Mouse (Mus musculus) adrenal gland, adult 8-10 months (tissue): ENCODE results near the gene Odf3l2. TPM values are rescaled to one million over a fixed set of nuclear protein-coding genes. Genes with fewer than 3 reads are reported as not detected.
A peak's percentile ranks its signal among the peaks of the same experiment; 100 is the strongest.

Experiments
- DNase-seq: peaks from one replicate; pipeline ENCODE4 v3.0.0; 2022
- total RNA-seq, 4 experiments: library from RNA; stranded (reverse); gene quantifications; 2 replicates each; pipeline ENCODE4 v1.2.4; 2022

Odf3l2 gene
- not detected for total RNA-seq

GRCm38 (mm10) chr10:79645711-79646110 lies at the start of gene Odf3l2:
Gene Odf3l2, minus strand, starts transcription at chr10:79645738.
- no peak for DNase-seq

- DNase-seq, result no peak
Observed at GRCm38 (mm10) chr10:79694379-79694655, 48.8 kb upstream of the Odf3l2 start.

GRCm38 (mm10) chr10:79693580-79694378 lies 48.2 kb upstream of the Odf3l2 start:
- no peak for DNase-seq

GRCm38 (mm10) chr10:79691986-79692548 lies 46.5 kb upstream of the Odf3l2 start:
- no peak for DNase-seq

GRCm38 (mm10) chr10:79689178-79689577 lies 43.6 kb upstream of the Odf3l2 start:
- no peak for DNase-seq

- DNase-seq, result no peak
Observed at GRCm38 (mm10) chr10:79688720-79689119, 43.2 kb upstream of the Odf3l2 start, which contains the start of gene Gzmm. Gene Gzmm, plus strand, starts transcription at chr10:79689020.

- DNase-seq, result no peak
Observed at GRCm38 (mm10) chr10:79687513-79687912, 42.0 kb upstream of the Odf3l2 start.

GRCm38 (mm10) chr10:79686691-79687090 lies 41.2 kb upstream of the Odf3l2 start:
- DNase-seq, result no peak

GRCm38 (mm10) chr10:79686219-79686618 lies 40.7 kb upstream of the Odf3l2 start:
- DNase-seq, result no peak

- DNase-seq, result no peak
Observed at GRCm38 (mm10) chr10:79684770-79685600, 39.4 kb upstream of the Odf3l2 start.

GRCm38 (mm10) chr10:79683726-79684640 lies 38.4 kb upstream of the Odf3l2 start:
- DNase-seq, result no peak

GRCm38 (mm10) chr10:79682916-79683582 lies 37.5 kb upstream of the Odf3l2 start:
- no peak for DNase-seq

GRCm38 (mm10) chr10:79682551-79682915 lies 37.0 kb upstream of the Odf3l2 start:
- DNase-seq, result peak; percentile 63

GRCm38 (mm10) chr10:79681591-79682245 lies 36.2 kb upstream of the Odf3l2 start, which contains the start of gene Cdc34:
Gene Cdc34, plus strand, starts transcription at chr10:79682195.
- peak; percentile 100 for DNase-seq

GRCm38 (mm10) chr10:79680606-79681495 lies 35.3 kb upstream of the Odf3l2 start:
- DNase-seq, result peak; percentile 64

GRCm38 (mm10) chr10:79675346-79676035 lies 30.0 kb upstream of the Odf3l2 start:
- DNase-seq, result no peak

GRCm38 (mm10) chr10:79673054-79673453 lies 27.5 kb upstream of the Odf3l2 start:
- DNase-seq, result no peak

- DNase-seq, result no peak
Observed at GRCm38 (mm10) chr10:79672088-79672455, 26.5 kb upstream of the Odf3l2 start.

GRCm38 (mm10) chr10:79671396-79672087 lies 26.0 kb upstream of the Odf3l2 start:
- no peak for DNase-seq
